Mouse (Mus musculus): ENCODE results near the gene Apbb1ip.

DNA sequence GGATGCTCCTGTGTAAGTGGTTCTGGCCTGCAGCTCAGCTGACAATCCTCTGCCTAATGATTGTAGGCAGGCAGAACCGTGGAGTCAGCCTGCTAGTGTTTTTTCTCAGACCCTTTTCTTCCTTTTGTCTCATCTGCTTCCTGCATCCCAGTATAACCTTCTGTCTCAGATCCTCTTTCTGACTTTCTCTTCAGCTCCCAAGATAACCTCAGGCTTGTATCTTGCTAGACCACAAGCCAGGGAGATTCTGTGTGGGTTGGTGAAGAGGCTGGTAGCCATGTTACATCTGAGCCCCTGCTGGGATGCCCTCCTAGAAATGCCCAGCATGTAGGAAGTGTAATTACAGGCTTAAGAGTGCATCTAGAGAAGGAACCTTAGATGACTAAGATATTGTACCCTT, 16.5 kb downstream of the Apbb1ip start:
- TF ChIP-seq CTCF (IDR thresholded peaks at IDR 0.05) (no peak), EP300 (IDR thresholded peaks at IDR 0.05) (no peak)

All from lung, postnatal 0 days (tissue).